Mouse (Mus musculus): ENCODE measurements around the gene Sfmbt1. TPM values are rescaled to one million over a fixed set of nuclear protein-coding genes. Genes with fewer than 3 reads are reported as not detected.

Gene Sfmbt1
- total and polyA plus RNA-seq, 3 experiments = 9.4 to 33.0 (median 13.7) TPM

- TF ChIP-seq RAD21 (IDR thresholded peaks at IDR 0.05; ENCODE audit: low read depth, low read length) = no peak
- TF ChIP-seq POLR2A (IDR thresholded peaks at IDR 0.05; ENCODE audit: control insufficient read depth in 1 of 2, insufficient read depth in 1 of 2, low read depth in 1 of 2, low read length in 2 of 2, poor library complexity in 1 of 2) = no peak
- TF ChIP-seq NELFE (IDR thresholded peaks at IDR 0.05; ENCODE audit: low read depth, low read length) = no peak
- TF ChIP-seq CHD1 (IDR thresholded peaks at IDR 0.05; ENCODE audit: low read depth, low read length) = no peak
- TF ChIP-seq ZKSCAN1 (IDR thresholded peaks at IDR 0.05; ENCODE audit: low read depth, low read length) = no peak
- TF ChIP-seq SIN3A (IDR thresholded peaks at IDR 0.05; ENCODE audit: low read length) = 0 out of 2 replicates have a peak, but pooled peaks have one; percentile 31
- no peak for TF ChIP-seq USF2 (IDR thresholded peaks at IDR 0.05; ENCODE audit: borderline replicate concordance in 1 of 2, insufficient read depth in 1 of 2, low read depth in 1 of 2, low read length in 2 of 2)
These were observed 19.9 kb upstream of the Sfmbt1 start (continued) for GRCm38 (mm10) chr14:30694786-30695185.

DNA sequence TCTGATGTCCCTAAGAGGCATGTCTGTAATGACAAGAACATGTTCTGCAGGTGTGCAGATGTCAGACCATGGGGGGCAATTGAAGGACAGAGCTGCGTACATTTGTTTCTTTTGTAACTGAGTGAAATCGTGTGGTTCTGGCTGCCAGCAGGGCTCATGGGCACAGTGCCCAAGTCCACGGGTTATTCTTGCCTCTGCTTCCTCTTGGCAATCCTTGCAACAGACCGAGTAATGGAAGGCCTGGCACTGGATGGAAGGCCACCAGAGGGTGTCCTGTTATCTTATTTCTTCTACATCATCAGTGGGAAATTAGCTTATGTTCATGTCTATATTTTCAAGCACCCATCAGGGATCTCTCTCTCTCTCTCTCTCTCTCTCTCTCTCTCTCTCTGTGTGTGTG, 19.0 kb upstream of the Sfmbt1 start:
- TF ChIP-seq RAD21 (IDR thresholded peaks at IDR 0.05; ENCODE audit: low read depth, low read length) (no peak; the same call in 1 of the 2 replicates), EP300 (IDR thresholded peaks at IDR 0.05; ENCODE audit: low read depth in 1 of 2, low read length in 2 of 2) (peak; percentile 25 to 37; a peak in 1 of 4 replicates), GATA1 (IDR thresholded peaks at IDR 0.05; ENCODE audit: low read depth, low read length) (0 out of 2 replicates have a peak, but pooled peaks have one; percentile 11), CTCF (IDR thresholded peaks at IDR 0.05 in 2 of 3, conservative IDR thresholded peaks at IDR 0.05 in 1 of 3; ENCODE audit: control insufficient read depth in 1 of 3, insufficient read depth in 1 of 3, low read depth in 2 of 3, low read length in 3 of 3, poor library complexity in 1 of 3, severe bottlenecking in 1 of 3) (peak in 1 of 3 experiments; percentile 35; a peak in 2 of 6 replicates), CHD1 (IDR thresholded peaks at IDR 0.05; ENCODE audit: low read depth, low read length) (no peak), MYB (IDR thresholded peaks at IDR 0.05; ENCODE audit: low read depth, low read length) (no peak), SMC3 (IDR thresholded peaks at IDR 0.05; ENCODE audit: low read depth, low read length) (peak; percentile 46), TCF12 (IDR thresholded peaks at IDR 0.05; ENCODE audit: low read depth, low read length) (peak; percentile 26; the same call in 1 of the 2 replicates), ZMIZ1 (IDR thresholded peaks at IDR 0.05; ENCODE audit: low read depth, low read length) (no peak), MYC (IDR thresholded peaks at IDR 0.05; ENCODE audit: low read depth, low read length) (0 out of 2 replicates have a peak, but pooled peaks have one; percentile 4)
- Histone ChIP-seq H3K27me3 (ENCODE audit: control insufficient read depth in 1 of 2, insufficient read depth in 2 of 2, low read length in 2 of 2) (no peaks in the 10 kb centered on the region), H3K9ac (ENCODE audit: control insufficient read depth, low read depth, low read length, poor library complexity, severe bottlenecking) (peak overlapping the region; percentile 25; the same call in 1 of the 2 replicates), H3K4me1 (ENCODE audit: control insufficient read depth in 1 of 2, insufficient read depth in 2 of 2, low read length in 2 of 2) (peaks cover 13% of the 10 kb centered on the region in 2 experiments), H3K27ac (ENCODE audit: control insufficient read depth, low read depth, low read length) (peak overlapping the region; percentile 35; the same call in 1 of the 2 replicates), H3K4me3 (ENCODE audit: control insufficient read depth in 1 of 2, insufficient read depth in 1 of 2, low read depth in 2 of 2, low read length in 2 of 2) (no peak overlapping the region), H3K79me2 (ENCODE audit: control insufficient read depth, insufficient read depth, low read length, poor library complexity) (no peaks in the 10 kb centered on the region), H3K36me3 (ENCODE audit: control insufficient read depth in 1 of 2, insufficient read depth in 2 of 2, low read length in 2 of 2) (peaks cover 0 to 8% of the 10 kb centered on the region in 2 experiments; a peak in 2 of 4 replicates), H3K9me3 (replicated peaks; ENCODE audit: insufficient read depth, low read length) (no peaks in the 10 kb centered on the region)
- DNase-seq (ENCODE audit: low read depth, low spot score) = peak; percentile 75

GRCm38 (mm10) chr14:30697407-30698052, 17.1 kb upstream of the Sfmbt1 start:
- no peak overlapping the region for H3K27ac ChIP-seq (ENCODE audit: control insufficient read depth, low read depth, low read length)
- peaks cover 13% of the 10 kb centered on the region in 2 experiments for H3K4me1 ChIP-seq (ENCODE audit: control insufficient read depth in 1 of 2, insufficient read depth in 2 of 2, low read length in 2 of 2)
- DNase-seq (ENCODE audit: low read depth, low spot score) = no peak
- no peak overlapping the region for H3K4me3 ChIP-seq (ENCODE audit: control insufficient read depth in 1 of 2, insufficient read depth in 1 of 2, low read depth in 2 of 2, low read length in 2 of 2)
- H3K9me3 ChIP-seq (replicated peaks; ENCODE audit: insufficient read depth, low read length) = no peaks in the 10 kb centered on the region
- H3K79me2 ChIP-seq (ENCODE audit: control insufficient read depth, insufficient read depth, low read length, poor library complexity) = no peaks in the 10 kb centered on the region
- no peaks in the 10 kb centered on the region for H3K27me3 ChIP-seq (ENCODE audit: control insufficient read depth in 1 of 2, insufficient read depth in 2 of 2, low read length in 2 of 2)
- peaks cover 0 to 8% of the 10 kb centered on the region in 2 experiments; a peak in 2 of 4 replicates for H3K36me3 ChIP-seq (ENCODE audit: control insufficient read depth in 1 of 2, insufficient read depth in 2 of 2, low read length in 2 of 2)
- H3K9ac ChIP-seq (ENCODE audit: control insufficient read depth, low read depth, low read length, poor library complexity, severe bottlenecking) = no peak overlapping the region
- no peak for TF ChIP-seq MAFK (IDR thresholded peaks at IDR 0.05; ENCODE audit: borderline replicate concordance, low read depth, low read length)
- TF ChIP-seq NRF1 (IDR thresholded peaks at IDR 0.05; ENCODE audit: insufficient read depth, low read depth, low read length, poor library complexity, severe bottlenecking) = no peak
- TF ChIP-seq JUND (IDR thresholded peaks at IDR 0.05; ENCODE audit: low read depth, low read length) = no peak
- no peak for TF ChIP-seq MAZ (IDR thresholded peaks at IDR 0.05; ENCODE audit: low read depth, low read length)
- TF ChIP-seq UBTF (IDR thresholded peaks at IDR 0.05; ENCODE audit: borderline replicate concordance, insufficient read depth, low read depth, low read length) = no peak
- TF ChIP-seq BHLHE40 (IDR thresholded peaks at IDR 0.05; ENCODE audit: borderline replicate concordance, low read depth, low read length) = no peak
- no peak for TF ChIP-seq ZNF384 (IDR thresholded peaks at IDR 0.05; ENCODE audit: low read depth, low read length)
- no peak for TF ChIP-seq TAL1 (IDR thresholded peaks at IDR 0.05; ENCODE audit: low read length)
- no peak for TF ChIP-seq USF1 (IDR thresholded peaks at IDR 0.05; ENCODE audit: low read depth, low read length)
- TF ChIP-seq MXI1 (IDR thresholded peaks at IDR 0.05; ENCODE audit: low read depth, low read length) = no peak
- no peak for TF ChIP-seq KAT2A (conservative IDR thresholded peaks at IDR 0.05; ENCODE audit: low read depth, low read length)
- TF ChIP-seq GATA1 (IDR thresholded peaks at IDR 0.05; ENCODE audit: low read depth, low read length) = no peak
- TF ChIP-seq MEF2A (IDR thresholded peaks at IDR 0.05; ENCODE audit: extremely low read depth, insufficient replicate concordance, low read depth, low read length, poor library complexity, severe bottlenecking) = no peak
- no peak for TF ChIP-seq MAX (IDR thresholded peaks at IDR 0.05; ENCODE audit: low read length)

Data from MEL (cell line).